11 mouse cellular contexts compared by ENCODE assay signal in genomic region chr11:115615108-115615825, GRCm38 (mm10). TPM values are rescaled to one million over a fixed set of nuclear protein-coding genes. Genes with fewer than 3 reads are reported as not detected.
DNase-seq lines count a peak whose midpoint lies in the region; ATAC-seq and TF ChIP-seq lines count a peak whose summit lies in the region.
"Had no signal": no experiment of that assay in that cellular context is flagged by ENCODE, and none has a peak within 500 bp of the region (broad histone marks: within the 10 kb centered on the region; RNA-seq: fewer than 3 reads in every experiment).

No protein-coding gene starts in this region.

- H3K36me3 ChIP-seq in forebrain, embryonic 10.5 days (replicated peaks): peaks cover 49% of the 10 kb centered on the region
- H3K36me3 ChIP-seq in forebrain, embryonic 16.5 days (ENCODE audit: control insufficient read depth, insufficient read depth): peaks cover 2% of the 10 kb centered on the region; the same call in 1 of the 2 replicates
- peaks cover 38% of the 10 kb centered on the region for H3K36me3 ChIP-seq in midbrain, embryonic 13.5 days
- peaks cover 21% of the 10 kb centered on the region for H3K36me3 ChIP-seq in midbrain, postnatal 0 days (ENCODE audit: insufficient read depth, low read length)
- H3K36me3 ChIP-seq in stomach, postnatal 0 days (ENCODE audit: control insufficient read depth, insufficient read depth, low read length): peaks cover 5% of the 10 kb centered on the region; the same call in 1 of the 2 replicates

- TF ChIP-seq CTCF in midbrain, postnatal 0 days (IDR thresholded peaks at IDR 0.05): no peak
- no peak for TF ChIP-seq CTCF in stomach, postnatal 0 days (IDR thresholded peaks at IDR 0.05; ENCODE audit: low read depth)

- no peaks in the 10 kb centered on the region for H3K9me3 ChIP-seq in forebrain, embryonic 10.5 days
- H3K9me3 ChIP-seq in forebrain, embryonic 16.5 days (ENCODE audit: control insufficient read depth, low read length): no peaks in the 10 kb centered on the region
- no peaks in the 10 kb centered on the region for H3K9me3 ChIP-seq in midbrain, embryonic 13.5 days
- H3K9me3 ChIP-seq in midbrain, postnatal 0 days (ENCODE audit: low read length): no peaks in the 10 kb centered on the region
- H3K9me3 ChIP-seq in stomach, postnatal 0 days (ENCODE audit: control insufficient read depth, low read length): no peaks in the 10 kb centered on the region

- 85% methylated on average over 15 of the region's 15 CpGs for WGBS in forebrain, embryonic 10.5 days
- 84% methylated on average over 15 of the region's 15 CpGs for WGBS in forebrain, embryonic 16.5 days
- WGBS in midbrain, embryonic 13.5 days: 87% methylated on average over 15 of the region's 15 CpGs
- WGBS in midbrain, postnatal 0 days: 88% methylated on average over 15 of the region's 15 CpGs
- 67% methylated on average over 15 of the region's 15 CpGs for WGBS in stomach, postnatal 0 days

- no peak for ATAC-seq in forebrain, embryonic 16.5 days
- no peak for ATAC-seq in midbrain, embryonic 13.5 days
- no peak for ATAC-seq in midbrain, postnatal 0 days (ENCODE audit: low FRiP score)
- ATAC-seq in stomach, postnatal 0 days (ENCODE audit: low FRiP score, low TSS enrichment): no peak
- ATAC-seq in inflammation-experienced regulatory T-cells, adult 6 months: no peak
- ATAC-seq: forebrain, embryonic 14.5 days; hindbrain, postnatal 0 days had no signal

- peak overlapping the region; percentile 35; the same call in 1 of the 2 replicates for H3K27ac ChIP-seq in forebrain, embryonic 10.5 days
- H3K27ac ChIP-seq in forebrain, embryonic 16.5 days (ENCODE audit: low read length): no peak overlapping the region
- no peak overlapping the region for H3K27ac ChIP-seq in midbrain, embryonic 13.5 days
- no peak overlapping the region for H3K27ac ChIP-seq in midbrain, postnatal 0 days (ENCODE audit: low read depth, low read length)
- peak overlapping the region; percentile 58 for H3K27ac ChIP-seq in stomach, postnatal 0 days (replicated peaks)
- H3K27ac ChIP-seq: hindbrain, postnatal 0 days; macrophage had no signal

- peaks cover 6% of the 10 kb centered on the region for H3K27me3 ChIP-seq in forebrain, embryonic 10.5 days (ENCODE audit: poor library complexity, severe bottlenecking)
- no peaks in the 10 kb centered on the region for H3K27me3 ChIP-seq in forebrain, embryonic 16.5 days (replicated peaks; ENCODE audit: control insufficient read depth, insufficient read depth, low read length)
- peaks cover 21% of the 10 kb centered on the region for H3K27me3 ChIP-seq in midbrain, embryonic 13.5 days
- no peaks in the 10 kb centered on the region for H3K27me3 ChIP-seq in midbrain, postnatal 0 days (ENCODE audit: insufficient read depth, low read length)
- H3K27me3 ChIP-seq in stomach, postnatal 0 days (ENCODE audit: control insufficient read depth, insufficient read depth, low read length): no peaks in the 10 kb centered on the region

- no peak overlapping the region for H3K4me3 ChIP-seq in forebrain, embryonic 10.5 days
- H3K4me3 ChIP-seq in forebrain, embryonic 16.5 days (replicated peaks; ENCODE audit: low read length): no peak overlapping the region
- H3K4me3 ChIP-seq in midbrain, embryonic 13.5 days (replicated peaks): no peak overlapping the region
- H3K4me3 ChIP-seq in midbrain, postnatal 0 days (ENCODE audit: low read depth, low read length): no peak overlapping the region
- no peak overlapping the region for H3K4me3 ChIP-seq in stomach, postnatal 0 days (ENCODE audit: low read depth, low read length)

- no peak for TF ChIP-seq EP300 in stomach, postnatal 0 days (optimal IDR thresholded peaks at IDR 0.05)

- no peak for DNase-seq in forebrain, embryonic 10.5 days (ENCODE audit: extremely low spot score, low spot score)
- DNase-seq in midbrain, postnatal 0 days (ENCODE audit: low spot score): no peak
- DNase-seq in heart, postnatal 4 days: peak; percentile 56
- no peak for DNase-seq in stomach, postnatal 0 days (ENCODE audit: low spot score)
- DNase-seq in thymus, postnatal 0 days (ENCODE audit: low spot score): no peak

- no peak overlapping the region for H3K9ac ChIP-seq in forebrain, embryonic 16.5 days (replicated peaks; ENCODE audit: low read depth, low read length)
- H3K9ac ChIP-seq in midbrain, embryonic 13.5 days (replicated peaks): 0 out of 2 replicates have a peak overlapping the region, but pooled peaks have one; percentile 11
- H3K9ac ChIP-seq in midbrain, postnatal 0 days (replicated peaks; ENCODE audit: low read length, poor library complexity, severe bottlenecking): no peak overlapping the region
- peak overlapping the region; percentile 18; the same call in 1 of the 2 replicates for H3K9ac ChIP-seq in stomach, postnatal 0 days (ENCODE audit: low read length)

- H3K4me1 ChIP-seq in forebrain, embryonic 10.5 days: peaks cover 29% of the 10 kb centered on the region
- peaks cover 16% of the 10 kb centered on the region for H3K4me1 ChIP-seq in forebrain, embryonic 16.5 days (replicated peaks; ENCODE audit: control insufficient read depth, insufficient read depth, low read length)
- H3K4me1 ChIP-seq in midbrain, embryonic 13.5 days (replicated peaks): peaks cover 19% of the 10 kb centered on the region
- no peaks in the 10 kb centered on the region for H3K4me1 ChIP-seq in midbrain, postnatal 0 days (ENCODE audit: insufficient read depth, low read length)
- peaks cover 5% of the 10 kb centered on the region; the same call in 1 of the 2 replicates for H3K4me1 ChIP-seq in stomach, postnatal 0 days (replicated peaks; ENCODE audit: control insufficient read depth, insufficient read depth)

- no peak overlapping the region for H3K4me2 ChIP-seq in forebrain, embryonic 16.5 days (ENCODE audit: low read length)
- no peak overlapping the region for H3K4me2 ChIP-seq in midbrain, embryonic 13.5 days (replicated peaks)
- no peak overlapping the region for H3K4me2 ChIP-seq in midbrain, postnatal 0 days (ENCODE audit: low read depth, low read length, poor library complexity, severe bottlenecking)
- no peak overlapping the region for H3K4me2 ChIP-seq in stomach, postnatal 0 days (replicated peaks; ENCODE audit: low read depth)

RNA-seq across cellular contexts. Expression of gene Mif4gd, which starts 2.5 kb away (rescaled TPM):
- polyA plus RNA-seq in forebrain, embryonic 10.5 days (2016; fragmentation: Nextera tagmentation; extraction: Ambion mirVana): 20.3 and 23.8 TPM in 2 replicates
- 9.8 and 12.9 TPM in 2 replicates for polyA plus RNA-seq in forebrain, embryonic 16.5 days (2015; fragmentation: Nextera tagmentation; extraction: Ambion mirVana)
- polyA plus RNA-seq in midbrain, embryonic 13.5 days (2015; fragmentation: Nextera tagmentation; extraction: Ambion mirVana): 8.8 and 10.5 TPM in 2 replicates
- 13.6 and 13.7 TPM in 2 replicates for total RNA-seq in midbrain, postnatal 0 days (2014; rRNA removed)
- 15.7 and 17.7 TPM in 2 replicates for polyA plus RNA-seq in midbrain, postnatal 0 days (2015; fragmentation: Nextera tagmentation; extraction: Ambion mirVana)
- total RNA-seq in heart, postnatal 4 days (2021): 10 to 100 TPM; 34.0 to 40.6 TPM
- polyA plus RNA-seq in stomach, postnatal 0 days (2015; fragmentation: Nextera tagmentation; extraction: Ambion mirVana): 48.9 and 52.3 TPM in 2 replicates
- 120 and 121 TPM in 2 replicates for polyA plus RNA-seq in thymus, postnatal 0 days (2015; fragmentation: Nextera tagmentation; extraction: Ambion mirVana)
- 100 to 1,000 TPM; 192 to 274 (median 231) TPM for polyA plus RNA-seq in inflammation-experienced regulatory T-cells, adult 6 months (2017; shearing (Covaris generic))

RNA-seq across cellular contexts. Expression of gene Gga3, which starts 11.4 kb away (rescaled TPM):
- polyA plus RNA-seq in forebrain, embryonic 10.5 days (2016; fragmentation: Nextera tagmentation; extraction: Ambion mirVana): 29.6 and 35.0 TPM in 2 replicates
- 32.5 and 37.4 TPM in 2 replicates for polyA plus RNA-seq in forebrain, embryonic 16.5 days (2015; fragmentation: Nextera tagmentation; extraction: Ambion mirVana)
- 31.8 and 38.1 TPM in 2 replicates for polyA plus RNA-seq in midbrain, embryonic 13.5 days (2015; fragmentation: Nextera tagmentation; extraction: Ambion mirVana)
- total RNA-seq in midbrain, postnatal 0 days (2014; rRNA removed): 34.5 and 42.3 TPM in 2 replicates
- polyA plus RNA-seq in midbrain, postnatal 0 days (2015; fragmentation: Nextera tagmentation; extraction: Ambion mirVana): 20.5 and 22.6 TPM in 2 replicates
- total RNA-seq in heart, postnatal 4 days (2021): 10 to 100 TPM; 18.3 to 20.8 TPM
- polyA plus RNA-seq in stomach, postnatal 0 days (2015; fragmentation: Nextera tagmentation; extraction: Ambion mirVana): 5.2 TPM in 2 replicates
- polyA plus RNA-seq in thymus, postnatal 0 days (2015; fragmentation: Nextera tagmentation; extraction: Ambion mirVana): 20.1 and 20.9 TPM in 2 replicates
- polyA plus RNA-seq in inflammation-experienced regulatory T-cells, adult 6 months (2017; shearing (Covaris generic)): 10 to 100 TPM; 24.8 to 36.2 (median 35.0) TPM

RNA-seq across cellular contexts. Expression of gene Mrps7, which starts 11.5 kb away (rescaled TPM):
- polyA plus RNA-seq in forebrain, embryonic 10.5 days (2016; fragmentation: Nextera tagmentation; extraction: Ambion mirVana): 106 TPM in 2 replicates
- polyA plus RNA-seq in forebrain, embryonic 16.5 days (2015; fragmentation: Nextera tagmentation; extraction: Ambion mirVana): 68.0 and 76.5 TPM in 2 replicates
- 77.6 and 78.8 TPM in 2 replicates for polyA plus RNA-seq in midbrain, embryonic 13.5 days (2015; fragmentation: Nextera tagmentation; extraction: Ambion mirVana)
- total RNA-seq in midbrain, postnatal 0 days (2014; rRNA removed): 37.9 and 39.6 TPM in 2 replicates
- polyA plus RNA-seq in midbrain, postnatal 0 days (2015; fragmentation: Nextera tagmentation; extraction: Ambion mirVana): 77.8 and 81.8 TPM in 2 replicates
- 10 to 100 TPM; 71.2 to 72.8 TPM for total RNA-seq in heart, postnatal 4 days (2021)
- 52.6 and 58.4 TPM in 2 replicates for polyA plus RNA-seq in stomach, postnatal 0 days (2015; fragmentation: Nextera tagmentation; extraction: Ambion mirVana)
- polyA plus RNA-seq in thymus, postnatal 0 days (2015; fragmentation: Nextera tagmentation; extraction: Ambion mirVana): 81.2 and 85.3 TPM in 2 replicates
- 10 to 100 TPM; 22.9 to 31.7 (median 27.9) TPM for polyA plus RNA-seq in inflammation-experienced regulatory T-cells, adult 6 months (2017; shearing (Covaris generic))

RNA-seq across cellular contexts. Expression of gene Slc25a19, which starts 12.8 kb away (rescaled TPM):
- 25.6 and 26.2 TPM in 2 replicates for polyA plus RNA-seq in forebrain, embryonic 10.5 days (2016; fragmentation: Nextera tagmentation; extraction: Ambion mirVana)
- 57.2 and 63.0 TPM in 2 replicates for polyA plus RNA-seq in forebrain, embryonic 16.5 days (2015; fragmentation: Nextera tagmentation; extraction: Ambion mirVana)
- polyA plus RNA-seq in midbrain, embryonic 13.5 days (2015; fragmentation: Nextera tagmentation; extraction: Ambion mirVana): 32.6 and 35.4 TPM in 2 replicates
- 33.7 and 35.7 TPM in 2 replicates for total RNA-seq in midbrain, postnatal 0 days (2014; rRNA removed)
- polyA plus RNA-seq in midbrain, postnatal 0 days (2015; fragmentation: Nextera tagmentation; extraction: Ambion mirVana): 44.9 and 49.6 TPM in 2 replicates
- total RNA-seq in heart, postnatal 4 days (2021): 10 to 100 TPM; 27.6 to 30.7 TPM
- 12.5 and 14.0 TPM in 2 replicates for polyA plus RNA-seq in stomach, postnatal 0 days (2015; fragmentation: Nextera tagmentation; extraction: Ambion mirVana)
- polyA plus RNA-seq in thymus, postnatal 0 days (2015; fragmentation: Nextera tagmentation; extraction: Ambion mirVana): 35.5 and 39.5 TPM in 2 replicates
- polyA plus RNA-seq in inflammation-experienced regulatory T-cells, adult 6 months (2017; shearing (Covaris generic)): 10 to 100 TPM; 69.3 to 87.8 (median 80.1) TPM

RNA-seq across cellular contexts. Expression of gene Nup85, which starts 51.0 kb away (rescaled TPM):
- polyA plus RNA-seq in forebrain, embryonic 10.5 days (2016; fragmentation: Nextera tagmentation; extraction: Ambion mirVana): 281 and 299 TPM in 2 replicates
- polyA plus RNA-seq in forebrain, embryonic 16.5 days (2015; fragmentation: Nextera tagmentation; extraction: Ambion mirVana): 138 and 144 TPM in 2 replicates
- polyA plus RNA-seq in midbrain, embryonic 13.5 days (2015; fragmentation: Nextera tagmentation; extraction: Ambion mirVana): 130 TPM in 2 replicates
- total RNA-seq in midbrain, postnatal 0 days (2014; rRNA removed): 49.5 and 59.5 TPM in 2 replicates
- 75.6 and 80.3 TPM in 2 replicates for polyA plus RNA-seq in midbrain, postnatal 0 days (2015; fragmentation: Nextera tagmentation; extraction: Ambion mirVana)
- 10 to 100 TPM; 46.6 to 50.5 TPM for total RNA-seq in heart, postnatal 4 days (2021)
- 44.6 and 47.2 TPM in 2 replicates for polyA plus RNA-seq in stomach, postnatal 0 days (2015; fragmentation: Nextera tagmentation; extraction: Ambion mirVana)
- polyA plus RNA-seq in thymus, postnatal 0 days (2015; fragmentation: Nextera tagmentation; extraction: Ambion mirVana): 148 and 163 TPM in 2 replicates
- 10 to 100 TPM; 46.0 to 56.8 (median 53.8) TPM for polyA plus RNA-seq in inflammation-experienced regulatory T-cells, adult 6 months (2017; shearing (Covaris generic))

Comparison
In these comparisons a context has a peak if more than half of its experiments do, and no peak if none do; other contexts are left out.
1. H3K27ac ChIP-seq: peak in forebrain, embryonic 10.5 days (single experiment) and stomach, postnatal 0 days (single experiment); none in forebrain, embryonic 16.5 days (single experiment), midbrain, embryonic 13.5 days (single experiment) and midbrain, postnatal 0 days (single experiment).
2. H3K9ac ChIP-seq: peak in midbrain, embryonic 13.5 days (single experiment) and stomach, postnatal 0 days (single experiment); none in forebrain, embryonic 16.5 days (single experiment) and midbrain, postnatal 0 days (single experiment).